Mouse (Mus musculus) left cerebral cortex, adult 6 months (tissue): Measurements from ENCODE around the gene Sdhaf2. TPM values are rescaled to one million over a fixed set of nuclear protein-coding genes. Genes with fewer than 3 reads are reported as not detected.

Experiments used
- long read RNA-seq, 2 experiments: library from polyadenylated mRNA; unstranded; transcript quantifications; one replicate each; pipeline ENCODE4 v2.0.0; 2019 to 2020
- polyA plus RNA-seq: library from polyadenylated mRNA; unstranded; fragments of <200 nt; fragmentation: Nextera tagmentation; gene quantifications from 2 replicates; pipeline ENCODE4 v1.2.3, GENCODE M21; 2021

The Sdhaf2 gene
- polyA plus RNA-seq: 65.6 and 71.1 TPM in 2 replicates
- long read RNA-seq, experiment 1, transcript Sdhaf2-201 (4 exons, 2,981 nt): major isoform, 235 of 296 reads
- long read RNA-seq, experiment 1, transcript Sdhaf2-203 (4 exons, 997 nt): minor isoform, 30 of 296 reads
- long read RNA-seq, experiment 1, transcript Sdhaf2-206 (5 exons, 2,025 nt): minor isoform, 8 of 296 reads
- long read RNA-seq, experiment 1, partial matches to known transcripts: 4 of 296 reads
- long read RNA-seq, experiment 1, other reads (novel, unspliced or antisense): 12 of 296 reads
- long read RNA-seq, experiment 2, transcript Sdhaf2-201 (4 exons, 2,981 nt): major isoform, 74 of 100 reads
- long read RNA-seq, experiment 2, transcript Sdhaf2-203 (4 exons, 997 nt): minor isoform, 10 of 100 reads
- long read RNA-seq, experiment 2, partial matches to known transcripts: 7 of 100 reads
- long read RNA-seq, experiment 2, other reads (novel, unspliced or antisense): 5 of 100 reads

GRCm38 (mm10) chr19:10525910-10526309 is at the start of gene Sdhaf2:
Gene Sdhaf2 (minus strand): TSS chr19:10526142.

DNA sequence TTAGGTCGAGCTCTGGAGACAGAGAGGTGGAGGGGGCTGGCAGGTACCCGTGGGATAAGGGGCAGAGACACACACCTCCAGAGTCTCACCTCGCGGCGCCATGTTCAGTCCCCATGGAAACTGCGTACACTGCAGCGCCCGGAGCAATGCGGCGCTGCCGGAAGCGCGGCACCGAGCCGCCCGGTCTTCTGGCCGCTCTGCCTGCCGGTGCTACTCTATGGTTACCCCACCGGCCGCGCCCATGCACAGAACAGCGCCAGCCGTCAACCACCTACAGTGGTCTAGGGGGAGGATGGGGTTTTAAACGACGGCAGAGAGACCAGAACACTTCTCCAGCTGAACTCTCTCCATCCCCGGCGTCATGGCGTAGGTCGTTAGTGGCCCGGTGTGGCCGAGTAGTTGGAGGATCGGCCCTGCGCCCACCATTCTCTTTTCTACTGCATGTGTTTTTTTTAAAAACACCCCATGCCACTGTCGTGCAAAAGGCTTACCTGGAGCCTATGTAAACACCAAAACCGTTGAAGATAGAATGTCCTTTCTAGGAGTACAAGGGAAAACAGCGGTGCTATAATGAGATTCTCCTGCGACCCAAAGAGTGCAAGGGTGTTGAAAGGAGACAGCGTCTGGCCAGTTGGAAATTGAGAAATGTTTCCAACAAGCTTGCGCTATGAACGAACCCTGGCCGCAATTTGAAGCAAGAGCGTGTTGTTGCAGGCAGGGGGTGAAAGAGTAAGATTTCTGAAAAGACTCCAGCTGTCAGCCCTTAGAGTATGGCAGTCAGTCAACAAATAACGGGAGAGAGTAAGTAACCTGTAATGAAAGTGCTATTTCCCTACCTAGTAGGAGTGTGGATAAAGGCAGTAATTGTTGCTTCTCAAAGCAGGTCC is 29.9 kb upstream of the Sdhaf2 start, which contains the start of gene Tmem216:
TSS of gene Tmem216 (minus strand) at position 615 of the 887 bp plus-strand sequence.

DNA sequence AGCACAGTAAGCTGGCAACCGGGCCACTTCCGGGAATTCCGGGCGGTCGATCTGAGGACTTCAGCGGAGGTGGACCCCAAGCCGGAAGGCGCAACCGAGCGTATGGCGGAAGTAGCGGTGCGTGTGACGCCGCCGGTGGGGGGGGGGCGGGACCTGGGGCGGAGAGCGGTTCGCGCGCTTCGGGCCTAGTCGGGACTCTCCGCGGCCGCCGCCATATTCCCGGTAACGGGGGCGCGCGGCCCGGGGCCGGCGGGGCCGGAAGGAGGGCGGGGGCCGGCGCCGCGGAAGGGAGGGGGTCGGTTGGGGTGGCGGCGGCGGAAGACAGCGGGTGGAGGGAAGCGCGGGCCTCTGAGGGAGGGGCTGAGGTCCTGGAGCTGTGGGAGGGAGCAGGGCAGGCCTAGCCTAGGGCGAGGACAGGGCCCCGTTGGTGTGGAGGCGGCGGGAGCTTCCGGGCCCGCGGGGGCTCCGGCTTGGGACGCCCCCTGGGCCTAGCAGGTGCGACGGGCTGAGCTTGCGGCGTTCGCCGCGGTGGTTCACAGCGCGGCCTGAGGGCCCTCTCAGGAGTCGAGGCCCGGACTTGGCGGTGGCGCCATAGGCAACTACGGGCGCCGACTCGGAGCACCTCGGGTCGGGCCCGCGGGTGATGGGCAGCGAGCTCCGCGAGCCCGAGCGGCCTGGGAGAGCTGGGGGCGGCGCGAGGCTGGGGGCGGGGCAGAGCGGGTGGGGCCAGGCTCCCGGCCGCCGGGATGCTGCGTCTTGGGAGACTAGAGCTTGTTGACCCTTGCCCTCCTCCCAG is 638 bp downstream of the Sdhaf2 start, which contains the start of gene Cpsf7:
TSS of gene Cpsf7 (plus strand) at position 161 of the 796 bp plus-strand sequence.

GRCm38 (mm10) chr19:10482703-10483102 is 43.2 kb downstream of the Sdhaf2 start, which contains the start of gene Ppp1r32:
Gene Ppp1r32 (minus strand): TSS chr19:10482928.

GRCm38 (mm10) chr19:10456752-10457483 is 69.0 kb downstream of the Sdhaf2 start, which contains the start of gene Lrrc10b:
Gene Lrrc10b (minus strand): TSS chr19:10457473.

Other genes with a start within 250 kb of the Sdhaf2 start
- gene Dagla, start 221.3 kb downstream of the Sdhaf2 start, polyA plus RNA-seq: 23.7 and 46.8 TPM in 2 replicates
- gene Syt7, start 137.1 kb downstream of the Sdhaf2 start, polyA plus RNA-seq: 9.2 and 12.1 TPM in 2 replicates
- 2.9 and 3.6 TPM in 2 replicates for gene Lrrc10b, start 68.7 kb downstream of the Sdhaf2 start, polyA plus RNA-seq
- gene Ppp1r32, start 43.2 kb downstream of the Sdhaf2 start, polyA plus RNA-seq: 0.77 and 0.99 TPM in 2 replicates
- 8.3 and 20.8 TPM in 2 replicates for gene Cpsf7, start 876 bp downstream of the Sdhaf2 start, polyA plus RNA-seq
- gene Tmem216, start 30.1 kb upstream of the Sdhaf2 start, polyA plus RNA-seq: 16.5 and 18.8 TPM in 2 replicates
- gene Cyb561a3, start 51.0 kb upstream of the Sdhaf2 start, polyA plus RNA-seq: 20.8 and 21.5 TPM in 2 replicates
- gene Tmem138, start 51.2 kb upstream of the Sdhaf2 start, polyA plus RNA-seq: 16.4 and 16.5 TPM in 2 replicates
- 49.1 and 60.4 TPM in 2 replicates for gene Ddb1, start 79.2 kb upstream of the Sdhaf2 start, polyA plus RNA-seq
- 1.7 and 5.6 TPM in 2 replicates for gene Tkfc, start 79.5 kb upstream of the Sdhaf2 start, polyA plus RNA-seq
- 0.48 TPM in 1 of 2 replicates, not detected in the other for gene Vwce, start 108.1 kb upstream of the Sdhaf2 start, polyA plus RNA-seq
- gene Pga5, start 151.9 kb upstream of the Sdhaf2 start, polyA plus RNA-seq: not detected in 2 replicates
- 20.3 and 26.0 TPM in 2 replicates for gene Vps37c, start 162.6 kb upstream of the Sdhaf2 start, polyA plus RNA-seq
- gene Cd5, start 212.9 kb upstream of the Sdhaf2 start, polyA plus RNA-seq: not detected in 2 replicates